Mouse (Mus musculus): ENCODE measurements around the gene Bbof1. TPM values are rescaled to one million over a fixed set of nuclear protein-coding genes. Genes with fewer than 3 reads are reported as not detected.

Gene Bbof1
- polyA plus RNA-seq, 1 experiment from 2014 or later = 0.98 TPM

Other genes starting within 250 kb of the Bbof1 start
- 7.0 and 8.7 TPM in 2 replicates for gene Elmsan1, start 190.2 kb upstream of the Bbof1 start, polyA plus RNA-seq (2016; fragmentation: Nextera tagmentation; extraction: Ambion mirVana)
- 17.7 and 18.2 TPM in 2 replicates for gene Ptgr2, start 123.8 kb upstream of the Bbof1 start, polyA plus RNA-seq (2016; fragmentation: Nextera tagmentation; extraction: Ambion mirVana)
- gene Zfp410, start 92.2 kb upstream of the Bbof1 start, polyA plus RNA-seq (2016; fragmentation: Nextera tagmentation; extraction: Ambion mirVana) = 119 and 120 TPM in 2 replicates
- 46.8 and 49.2 TPM in 2 replicates for gene Coq6, start 47.4 kb upstream of the Bbof1 start, polyA plus RNA-seq (2016; fragmentation: Nextera tagmentation; extraction: Ambion mirVana)
- 4.7 and 5.6 TPM in 2 replicates for gene Fam161b, start 47.2 kb upstream of the Bbof1 start, polyA plus RNA-seq (2016; fragmentation: Nextera tagmentation; extraction: Ambion mirVana)
- 9.9 and 10.3 TPM in 2 replicates for gene Entpd5, start within 50 bp of the Bbof1 start, polyA plus RNA-seq (2016; fragmentation: Nextera tagmentation; extraction: Ambion mirVana)
- gene Rnf113a2, start 8.1 kb downstream of the Bbof1 start, polyA plus RNA-seq (2016; fragmentation: Nextera tagmentation; extraction: Ambion mirVana) = 23.9 and 25.6 TPM in 2 replicates
- 15.0 and 16.2 TPM in 2 replicates for gene Aldh6a1, start 41.9 kb downstream of the Bbof1 start, polyA plus RNA-seq (2016; fragmentation: Nextera tagmentation; extraction: Ambion mirVana)
- gene Lin52, start 42.4 kb downstream of the Bbof1 start, polyA plus RNA-seq (2016; fragmentation: Nextera tagmentation; extraction: Ambion mirVana) = 31.1 and 33.5 TPM in 2 replicates
- 1.2 and 2.2 TPM in 2 replicates for gene Vsx2, start 160.7 kb downstream of the Bbof1 start, polyA plus RNA-seq (2016; fragmentation: Nextera tagmentation; extraction: Ambion mirVana)
- 12.7 and 12.8 TPM in 2 replicates for gene Abcd4, start 208.3 kb downstream of the Bbof1 start, polyA plus RNA-seq (2016; fragmentation: Nextera tagmentation; extraction: Ambion mirVana)
- gene Vrtn, start 231.9 kb downstream of the Bbof1 start, polyA plus RNA-seq (2016; fragmentation: Nextera tagmentation; extraction: Ambion mirVana) = not detected in 2 replicates

All from forebrain, embryonic 10.5 days (tissue).